Mouse (Mus musculus): ENCODE results near the gene Ly6g6c.
A peak's percentile ranks its signal among the peaks of the same experiment; 100 is the strongest.

The Ly6g6c gene

DNA sequence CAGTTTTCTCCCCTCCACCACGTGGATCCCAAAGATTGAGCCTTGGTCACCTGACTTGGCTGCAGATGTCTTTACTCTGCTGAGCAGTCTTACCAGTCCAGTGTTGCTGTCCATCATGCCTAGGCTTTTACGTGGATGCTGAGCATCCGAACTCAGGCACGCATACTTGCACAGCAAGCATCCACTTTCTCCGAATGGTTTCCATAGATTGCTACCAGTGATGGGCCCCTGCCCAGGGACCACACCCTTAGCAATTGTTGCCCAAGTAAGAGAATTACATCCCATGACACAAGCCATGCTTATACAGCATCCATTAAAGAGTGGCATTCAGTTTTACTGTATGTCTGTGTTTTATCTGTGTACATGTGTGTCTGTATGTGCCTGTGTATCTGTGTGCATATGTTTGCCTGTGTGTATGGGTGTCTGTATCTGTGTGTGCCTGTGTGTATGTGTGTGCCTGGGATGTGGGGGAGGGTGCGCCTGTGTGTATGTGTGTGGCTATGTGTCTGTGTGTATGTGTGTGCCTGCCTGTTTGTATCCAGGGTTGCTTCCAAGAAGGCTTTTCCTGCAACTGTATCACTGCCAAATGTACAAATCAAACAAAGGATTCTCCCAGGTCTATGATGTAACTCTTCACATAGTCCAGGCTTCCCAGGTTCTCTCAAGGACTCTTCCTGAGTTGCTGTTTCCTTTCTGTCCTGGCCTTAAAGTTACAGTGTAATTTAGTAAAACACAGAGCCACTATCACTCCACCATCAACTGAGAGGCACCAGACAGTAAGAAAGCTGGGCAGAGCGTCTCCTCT is 9.3 kb upstream of the Ly6g6c start:
- DNase-seq (ENCODE audit: low spot score in 2 of 2), result no peak

DNA sequence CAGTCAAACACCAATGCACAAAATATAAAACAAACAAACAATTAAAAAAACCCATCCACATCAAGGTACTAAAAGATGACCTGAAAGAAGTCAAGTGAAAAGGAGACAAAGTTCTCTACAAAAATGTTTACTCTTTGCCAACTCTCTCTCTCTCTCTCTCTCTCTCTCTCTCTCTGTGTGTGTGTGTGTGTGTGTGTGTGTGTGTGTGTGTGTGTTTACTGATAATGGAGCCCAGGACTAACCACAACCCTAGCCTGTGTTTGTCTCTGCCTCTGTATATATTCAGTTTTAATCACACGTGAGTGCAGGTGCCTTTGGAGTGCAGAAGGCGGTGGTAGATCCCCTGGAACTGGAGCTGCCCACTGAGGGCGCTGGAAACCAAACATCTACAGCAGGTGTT is 8.1 kb upstream of the Ly6g6c start:
- no peak for DNase-seq (ENCODE audit: low spot score in 2 of 2)

DNA sequence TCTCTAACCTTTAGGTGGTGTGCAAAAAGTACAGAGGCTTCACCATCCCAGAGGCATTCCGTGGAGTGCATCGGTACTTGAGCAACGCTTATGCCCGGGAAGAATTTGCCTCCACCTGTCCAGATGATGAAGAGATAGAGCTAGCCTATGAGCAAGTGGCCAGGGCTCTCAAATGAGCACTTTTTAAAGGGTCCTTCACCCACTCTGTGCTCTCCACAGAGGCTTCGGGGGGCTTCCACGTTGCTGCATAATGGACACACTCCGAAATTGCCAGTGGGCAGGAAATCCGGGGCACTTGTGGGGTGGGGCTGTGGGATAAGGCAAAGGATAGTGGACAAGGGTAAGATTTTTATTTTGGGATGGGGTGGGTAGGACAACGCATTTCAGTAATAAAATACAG is 6.9 kb upstream of the Ly6g6c start:
- DNase-seq (ENCODE audit: low spot score in 2 of 2), result no peak

DNA sequence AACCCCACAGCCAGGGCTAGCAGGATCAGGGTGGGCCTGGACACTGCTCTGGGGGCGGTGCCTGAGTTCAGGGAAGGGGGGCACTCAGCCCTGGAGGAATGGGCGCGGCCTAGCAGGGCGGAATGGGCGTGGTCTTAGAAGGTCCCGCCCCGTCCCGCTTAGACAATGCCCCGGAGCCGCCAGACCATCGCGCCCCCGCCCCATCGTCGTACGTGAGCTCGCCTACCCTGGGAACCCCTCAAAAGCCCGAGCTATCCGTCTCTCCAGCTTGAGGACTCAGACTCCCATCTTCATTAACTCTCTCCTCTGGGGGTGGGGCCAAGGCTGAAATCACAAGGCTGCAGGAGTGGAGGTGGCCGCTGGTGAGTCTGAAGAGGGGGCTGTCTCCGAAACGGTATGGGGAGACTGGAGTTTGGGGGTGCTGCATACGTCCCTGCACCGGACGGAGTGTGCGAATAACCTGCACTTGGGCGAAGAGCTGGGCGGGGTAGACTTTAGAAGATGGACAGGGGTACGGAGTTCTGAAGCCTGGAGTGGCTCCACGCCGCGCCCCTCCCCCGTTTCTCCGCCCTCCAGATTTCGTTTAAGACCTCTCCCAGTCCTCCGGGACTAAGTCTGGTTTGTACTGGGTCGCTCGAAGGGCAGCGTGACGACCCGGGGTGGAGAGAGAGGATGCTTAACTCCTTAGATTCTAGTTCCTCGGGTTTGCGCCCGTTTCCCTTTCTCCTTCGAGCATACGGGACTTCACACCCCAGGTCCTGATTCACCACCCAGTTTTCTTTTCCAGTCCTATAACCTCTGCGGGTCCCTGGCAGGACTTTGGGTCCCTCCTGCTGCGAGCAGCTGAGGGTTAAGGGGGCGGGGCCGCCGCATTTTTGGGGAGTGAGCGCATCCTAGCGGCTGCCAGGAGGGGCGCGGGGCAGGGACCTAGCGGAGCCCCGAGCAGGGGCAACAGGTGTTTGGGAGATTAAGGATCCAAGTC is 6.0 kb upstream of the Ly6g6c start, which contains the start of gene Ddah2:
TSS of gene Ddah2 (plus strand) at position 125 of the 982 bp plus-strand sequence.
- DNase-seq (ENCODE audit: low spot score in 2 of 2), result peak; percentile 78 to 81

DNA sequence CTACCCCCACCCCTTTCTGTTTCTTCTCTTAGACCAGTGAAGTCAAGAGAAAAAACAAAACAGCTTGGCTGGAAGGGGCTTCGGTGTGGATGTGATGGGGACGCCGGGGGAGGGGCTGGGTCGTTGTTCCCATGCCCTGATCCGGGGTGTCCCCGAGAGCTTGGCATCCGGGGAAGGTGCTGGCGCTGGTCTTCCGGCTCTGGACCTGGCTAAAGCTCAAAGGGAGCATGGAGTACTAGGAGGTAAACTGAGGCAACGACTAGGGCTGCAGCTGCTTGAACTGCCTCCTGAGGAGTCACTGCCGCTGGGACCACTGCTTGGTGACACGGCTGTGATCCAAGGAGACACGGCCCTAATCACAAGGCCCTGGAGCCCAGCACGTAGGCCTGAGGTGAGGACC is 5.1 kb upstream of the Ly6g6c start:
- no peak for DNase-seq (ENCODE audit: low spot score in 2 of 2)

DNA sequence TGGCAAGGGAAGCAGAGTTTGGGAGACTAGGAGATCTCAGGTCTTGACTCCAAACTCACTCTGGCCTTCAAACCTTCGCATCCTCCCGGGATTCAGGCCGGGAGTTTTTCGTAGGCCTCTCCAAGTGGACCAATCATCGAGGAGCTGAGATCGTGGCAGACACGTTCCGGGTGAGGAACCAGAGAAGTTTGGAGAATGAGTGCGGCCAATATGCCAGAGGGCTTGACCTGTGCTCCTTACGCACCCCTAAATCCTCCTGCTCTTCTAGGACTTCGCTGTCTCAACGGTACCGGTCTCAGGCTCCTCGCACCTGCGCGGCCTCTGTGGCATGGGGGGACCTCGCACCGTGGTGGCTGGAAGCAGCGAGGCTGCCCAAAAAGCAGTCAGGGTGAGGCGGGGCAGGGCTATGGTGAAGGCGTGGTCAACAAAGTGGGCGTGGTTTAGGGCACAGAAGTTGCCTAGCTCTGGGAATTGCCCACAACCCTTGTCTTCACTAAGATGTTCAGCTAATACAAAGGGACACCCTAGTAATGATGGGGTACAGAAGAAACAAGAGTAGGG is 4.4 kb upstream of the Ly6g6c start:
- DNase-seq (ENCODE audit: low spot score in 2 of 2), result no peak

DNA sequence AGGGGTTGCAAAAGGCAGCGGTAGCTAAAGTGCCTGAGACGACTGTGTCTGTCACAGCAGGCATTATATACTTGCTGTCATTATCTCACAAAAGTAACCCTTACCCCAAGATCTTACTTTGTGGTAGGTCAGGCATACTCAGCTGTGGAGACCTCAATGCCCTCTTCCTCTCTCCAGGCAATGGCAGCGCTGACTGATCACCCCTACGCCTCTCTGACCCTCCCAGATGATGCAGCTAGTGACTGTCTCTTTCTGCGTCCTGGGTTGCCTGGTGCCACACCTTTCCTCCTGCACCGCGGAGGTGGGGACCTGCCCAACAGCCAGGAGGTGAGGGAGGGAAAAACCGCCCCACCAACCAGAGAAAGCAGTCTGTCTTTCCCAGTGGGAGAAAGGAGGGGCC is 3.9 kb upstream of the Ly6g6c start:
- DNase-seq (ENCODE audit: low spot score in 2 of 2), result no peak

DNA sequence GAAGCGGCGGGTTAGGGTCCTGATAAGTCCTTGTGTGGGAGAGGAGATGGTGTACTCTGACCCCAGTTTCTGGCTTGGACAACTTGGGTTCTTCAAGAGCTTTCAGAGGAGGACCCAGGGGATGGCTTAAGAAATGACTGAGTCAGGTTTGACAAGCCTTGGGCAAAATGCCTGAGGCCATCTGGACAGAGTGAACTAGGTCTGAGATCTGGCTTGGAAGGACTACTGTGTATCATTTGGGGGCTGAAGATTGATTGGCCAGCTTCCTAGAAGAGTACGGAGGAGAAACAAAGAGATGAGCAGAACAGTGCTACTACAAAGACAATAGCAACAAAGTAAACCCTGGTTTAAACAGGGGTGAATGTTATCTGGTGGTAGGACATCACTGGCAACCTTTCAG is 1.7 kb upstream of the Ly6g6c start:
- no peak for DNase-seq (ENCODE audit: low spot score in 2 of 2)

DNA sequence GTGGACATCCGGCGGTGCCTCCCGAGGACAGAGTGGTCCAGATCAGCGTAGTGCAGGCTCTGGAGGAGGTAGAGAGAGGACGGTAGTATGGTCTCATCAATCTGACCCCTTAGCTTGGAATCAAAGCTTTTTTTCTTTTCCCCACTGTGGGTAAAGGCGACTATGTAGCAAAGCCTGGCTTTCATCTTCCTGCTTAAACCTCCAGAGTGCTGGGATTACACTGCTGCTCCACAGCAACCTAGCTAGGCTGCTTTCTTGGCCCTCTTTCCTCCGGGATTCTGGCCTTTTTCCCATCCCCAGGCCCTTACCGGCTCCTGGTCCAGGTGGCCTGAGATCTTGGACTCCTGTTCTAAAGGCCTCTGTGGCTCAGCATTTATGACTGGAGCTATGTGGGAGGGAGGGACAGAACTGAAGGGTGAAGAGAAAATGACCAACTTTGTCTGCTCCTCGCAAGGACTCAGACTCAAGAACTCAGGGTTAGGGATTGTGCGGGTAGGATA is 760 bp upstream of the Ly6g6c start:
- no peak for DNase-seq (ENCODE audit: low spot score in 2 of 2)

DNA sequence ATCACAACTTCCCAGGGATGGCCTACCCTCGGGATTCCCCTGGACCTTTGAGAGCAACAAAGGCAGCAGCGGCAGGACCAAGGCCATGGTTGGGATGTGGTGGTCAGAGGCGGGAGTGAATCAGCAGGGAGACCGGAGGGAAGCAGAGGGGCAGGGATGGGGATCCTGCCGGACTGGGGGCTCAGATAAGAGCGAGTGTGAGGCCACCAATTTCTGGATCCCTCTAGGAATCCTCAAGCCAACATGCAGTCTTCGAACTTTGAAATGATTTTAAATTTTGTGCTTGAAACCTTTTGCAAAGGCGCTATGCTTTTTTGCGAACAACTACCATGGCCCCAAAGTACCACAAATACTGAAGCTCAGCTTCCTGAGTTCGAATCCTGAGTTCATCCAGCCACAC is 896 bp downstream of the Ly6g6c start, which contains the start of gene Mpig6b:
TSS of gene Mpig6b (minus strand) at position 101 of the 400 bp plus-strand sequence.
- DNase-seq (ENCODE audit: low spot score in 2 of 2), result no peak

DNA sequence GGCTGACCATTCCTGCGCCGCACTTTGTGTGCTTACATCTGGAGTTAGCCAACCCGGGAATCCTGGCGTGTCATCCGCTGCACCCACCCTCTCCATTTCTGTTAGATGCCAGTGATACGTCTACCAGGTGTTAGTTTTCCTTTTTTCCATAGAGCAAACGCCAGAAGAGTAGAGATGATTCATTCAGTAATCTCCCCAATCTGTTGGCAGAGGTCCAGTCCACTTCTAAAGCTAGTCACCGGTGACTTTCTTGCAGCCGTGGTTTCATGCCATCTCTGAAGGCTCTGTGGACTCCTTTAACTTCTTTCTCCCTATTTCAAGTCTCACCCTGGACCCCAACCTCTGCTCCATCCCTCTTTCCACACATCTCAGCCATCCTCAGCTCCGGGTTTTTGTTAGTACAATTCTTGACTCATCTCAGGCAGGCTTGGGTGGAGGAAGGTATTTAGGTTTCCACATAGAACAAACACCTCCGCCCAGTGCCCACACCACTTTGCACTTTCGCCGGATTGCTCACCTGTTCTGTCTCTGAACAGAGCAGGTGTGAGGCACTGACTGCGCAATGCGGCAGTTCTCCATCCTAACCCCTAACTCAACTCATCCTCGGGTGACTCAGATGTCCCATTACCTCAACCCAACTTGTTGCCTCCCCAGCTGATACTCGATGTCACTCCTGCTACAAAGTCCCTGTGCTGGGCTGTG is 3.2 kb downstream of the Ly6g6c start:
- no peak for DNase-seq (ENCODE audit: low spot score in 2 of 2)

DNA sequence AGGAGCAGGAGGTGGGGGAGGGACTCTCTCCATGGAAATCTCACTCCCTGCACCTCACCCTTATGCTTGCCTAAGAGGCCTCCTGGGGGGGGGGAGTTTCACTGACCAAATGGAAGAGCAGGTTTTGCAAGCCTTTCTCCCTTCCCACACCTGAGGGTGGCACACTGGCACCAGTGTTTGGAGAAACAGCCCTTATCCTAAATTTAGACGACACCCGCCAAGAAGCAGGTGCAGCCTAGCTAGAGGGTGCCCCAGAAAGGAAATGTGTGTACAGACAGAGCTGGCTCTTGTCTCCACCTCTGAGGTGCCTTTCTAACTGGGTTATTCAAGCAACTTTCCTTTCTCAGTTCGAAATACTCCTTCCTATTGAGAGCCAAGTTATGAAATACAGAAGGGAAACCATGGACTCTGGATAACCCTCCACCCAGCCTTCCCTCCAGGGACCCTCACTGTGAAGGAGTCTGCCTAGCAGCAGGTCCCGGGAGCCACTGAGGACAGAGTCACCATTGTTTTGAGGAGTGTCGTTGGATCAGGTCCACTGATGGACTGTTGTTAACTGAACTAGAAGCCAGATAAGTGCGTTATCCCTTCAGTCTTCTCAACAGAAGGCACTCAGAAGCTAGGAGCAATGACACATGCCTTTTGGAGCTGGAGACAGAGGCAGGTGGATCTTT is 5.5 kb downstream of the Ly6g6c start:
- DNase-seq (ENCODE audit: low spot score in 2 of 2), result no peak

DNA sequence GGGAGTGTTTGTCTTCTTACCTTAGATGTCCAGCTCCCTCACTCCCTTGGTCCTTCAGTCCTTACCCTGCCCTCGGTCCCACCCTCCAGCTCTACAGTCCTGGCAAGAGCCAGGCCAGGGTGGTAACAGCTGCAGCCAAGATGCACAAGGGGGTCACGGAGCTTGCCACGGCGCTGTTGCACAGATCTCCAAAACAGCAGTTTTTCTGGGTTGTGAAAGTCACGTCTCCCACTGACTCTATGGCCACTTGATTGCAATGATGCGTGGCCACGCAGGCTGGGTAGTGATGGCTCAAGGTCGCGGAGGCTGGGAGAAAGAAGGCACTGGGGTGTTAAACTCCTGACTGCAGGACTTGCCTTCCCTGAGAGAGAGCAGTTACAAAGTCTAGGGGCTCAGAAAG is 6.3 kb downstream of the Ly6g6c start:
- DNase-seq (ENCODE audit: low spot score in 2 of 2), result no peak

DNA sequence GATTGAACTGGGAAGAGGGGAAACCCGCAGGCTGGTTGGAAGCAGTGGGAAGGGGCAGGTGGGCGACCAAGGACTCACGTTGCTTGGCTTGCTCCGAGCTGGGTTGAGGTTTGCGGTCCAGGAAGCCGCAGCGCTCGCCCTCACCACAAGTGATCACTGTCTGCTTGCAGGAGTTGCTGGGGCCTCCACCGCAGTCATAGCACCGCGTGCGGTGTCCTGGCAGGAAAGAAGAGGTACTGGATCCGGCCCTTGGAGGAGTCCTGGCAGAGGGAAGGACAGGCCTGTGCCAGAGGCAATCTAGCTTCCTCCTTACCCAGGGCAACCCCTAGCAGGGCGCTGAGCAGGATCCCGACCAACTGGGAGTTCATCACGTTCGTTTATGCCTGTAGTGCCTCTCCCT is 8.9 kb downstream of the Ly6g6c start:
- DNase-seq (ENCODE audit: low spot score in 2 of 2), result no peak

DNA sequence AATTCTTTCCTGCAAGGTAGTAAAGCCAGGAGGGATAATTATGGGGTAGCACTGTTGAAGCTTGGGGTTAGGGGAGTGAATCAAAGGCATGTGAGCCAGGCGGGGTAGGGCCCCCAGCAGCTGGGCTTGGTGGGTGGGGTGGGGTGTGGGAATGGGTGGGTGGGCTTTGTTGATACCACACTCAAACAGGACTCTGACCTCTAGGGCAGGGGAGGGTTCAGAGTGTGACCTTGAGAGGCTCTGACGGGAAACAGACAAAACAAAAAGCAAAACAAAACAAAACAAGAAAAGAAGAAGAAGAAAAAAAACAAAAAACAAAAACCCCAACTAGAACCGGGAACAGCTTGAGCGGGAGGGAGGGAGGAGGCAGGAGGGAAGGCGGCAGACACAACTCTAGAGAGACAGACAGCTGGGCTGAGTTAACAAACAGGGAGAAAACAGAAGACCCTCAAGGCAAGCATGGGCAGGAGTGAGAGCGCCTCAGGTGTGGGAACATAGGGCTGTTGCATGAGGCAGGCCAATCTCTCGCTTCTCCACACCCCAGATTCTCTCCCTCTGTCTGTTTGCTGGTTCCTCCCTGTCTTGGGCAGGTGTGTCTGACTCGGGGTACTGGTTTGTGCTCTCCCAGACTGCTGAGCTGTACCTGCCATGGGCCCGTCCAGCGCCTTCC is 11.5 kb downstream of the Ly6g6c start, which contains the start of gene Ly6g6e:
TSS of gene Ly6g6e (plus strand) at position 396 of the 670 bp plus-strand sequence.
- DNase-seq (ENCODE audit: low spot score in 2 of 2), result no peak

DNA sequence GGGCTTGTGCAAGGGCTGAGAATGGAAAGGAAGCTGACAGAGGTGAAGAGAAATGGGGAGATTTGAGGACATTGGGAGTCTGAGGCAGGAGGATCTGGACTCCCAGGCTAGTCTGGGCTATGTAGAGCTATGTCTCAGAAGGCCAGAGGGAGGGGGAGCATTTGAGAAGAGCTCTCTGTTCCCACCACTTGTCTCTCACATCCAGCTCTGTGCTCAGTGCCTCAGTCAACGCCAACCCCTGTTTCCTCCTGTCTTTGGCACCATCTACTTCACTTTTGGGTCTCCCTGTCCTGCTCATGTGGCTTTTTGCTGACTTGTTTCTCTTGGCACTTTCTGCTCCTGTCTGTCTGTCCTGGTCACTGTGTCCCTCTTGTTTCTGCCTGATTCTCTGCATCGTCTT is 12.1 kb downstream of the Ly6g6c start:
- DNase-seq (ENCODE audit: low spot score in 2 of 2), result no peak

DNA sequence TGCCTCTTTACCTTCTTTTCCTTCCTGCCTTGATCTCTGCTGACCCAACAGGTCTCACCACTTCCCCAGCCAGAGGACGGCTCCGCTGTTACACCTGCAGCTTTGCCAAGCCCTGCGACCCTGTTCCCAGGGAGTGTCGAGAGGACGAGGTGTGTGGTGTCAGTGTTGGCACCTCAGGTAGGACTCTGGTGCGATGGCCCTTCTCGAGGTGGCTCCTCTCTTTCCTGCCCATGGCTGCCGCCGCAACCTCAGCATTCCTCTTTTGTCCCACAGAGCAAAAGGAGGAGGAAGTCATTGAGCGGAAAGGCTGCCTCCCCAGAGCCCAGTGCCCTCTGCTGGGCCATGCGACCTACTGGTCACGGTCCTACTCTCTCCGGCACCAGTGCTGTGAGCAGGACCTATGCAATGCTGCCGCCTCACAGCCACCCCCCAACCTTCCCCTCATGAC is 12.6 kb downstream of the Ly6g6c start, which contains the start of gene Ly6g6d:
TSS of gene Ly6g6d (minus strand) at position 280 of the 448 bp plus-strand sequence.
- peak in 1 of 2 experiments; percentile 26 for DNase-seq (ENCODE audit: low spot score in 2 of 2)

DNA sequence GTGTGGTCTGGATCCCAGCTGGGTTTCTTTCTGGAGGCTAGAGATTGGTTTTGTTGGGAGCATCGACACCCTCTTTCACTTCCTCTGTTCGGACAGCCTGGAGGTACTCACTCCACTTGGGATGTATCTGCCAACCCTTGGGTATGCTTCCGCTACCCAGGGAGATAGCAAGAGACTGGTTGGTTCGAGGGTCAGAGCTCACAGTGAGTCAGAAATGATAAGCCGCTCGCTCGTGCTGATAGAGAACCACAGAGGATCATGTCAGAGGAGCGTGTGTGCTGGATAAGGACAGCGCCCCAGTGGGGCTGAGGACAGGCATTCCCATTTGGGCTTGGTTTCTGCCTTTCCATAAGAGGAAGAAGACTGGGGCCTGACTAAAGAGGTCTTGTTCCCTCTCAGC is 14.6 kb downstream of the Ly6g6c start:
- DNase-seq (ENCODE audit: low spot score in 2 of 2), result peak; percentile 20 to 41

DNA sequence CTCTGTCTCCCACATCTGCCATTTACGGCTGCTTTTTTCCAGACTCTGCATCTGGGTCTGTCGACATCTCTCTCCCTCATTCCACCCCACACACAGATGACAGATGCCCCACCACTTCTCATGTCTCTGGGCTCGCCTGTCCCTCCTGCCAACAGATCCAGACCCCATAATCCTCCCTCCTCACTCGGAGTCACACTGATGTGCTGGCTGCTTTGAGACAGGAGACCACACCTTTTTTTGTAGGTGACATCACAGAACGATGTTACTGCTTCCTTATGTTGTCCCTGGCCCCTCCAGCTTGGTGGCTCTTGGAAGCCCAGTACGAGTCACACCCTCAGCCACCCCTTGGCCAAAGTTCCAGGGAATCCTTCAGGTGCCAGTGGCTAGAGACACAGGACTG is 15.1 kb downstream of the Ly6g6c start:
- DNase-seq (ENCODE audit: low spot score in 2 of 2), result no peak

DNA sequence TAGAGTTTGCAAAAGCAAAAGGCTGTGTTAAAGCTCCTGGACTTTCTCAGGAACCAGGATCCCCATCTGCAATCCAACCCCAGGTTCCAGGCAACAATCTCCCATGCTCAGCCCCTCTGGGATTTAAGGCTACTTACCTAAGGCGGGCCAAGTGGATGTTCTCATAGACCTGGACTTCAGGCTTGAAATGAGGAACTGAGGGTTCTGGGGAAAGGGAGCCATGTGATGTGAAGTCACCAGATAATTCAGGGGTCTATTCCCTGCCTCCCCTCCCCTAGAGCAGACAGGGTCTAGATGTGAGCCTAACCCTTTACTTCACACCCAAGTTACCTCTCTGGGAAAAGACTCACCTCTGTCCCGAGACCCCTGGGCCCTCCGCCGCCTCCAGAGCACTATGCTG is 15.5 kb downstream of the Ly6g6c start:
- no peak for DNase-seq (ENCODE audit: low spot score in 2 of 2)
